Mouse (Mus musculus): ENCODE data around the gene Tex2.
"Not testable (repeated sequence)": the region's sequence is repeated elsewhere in the genome, so short reads cannot be mapped to it uniquely, and the experiment has no call there.

Gene Tex2

GRCm38 (mm10) chr11:106511236-106512005 is 101.8 kb downstream of the Tex2 start:
- DNase-seq (ENCODE audit: low spot score in 2 of 2) = no peak

DNA sequence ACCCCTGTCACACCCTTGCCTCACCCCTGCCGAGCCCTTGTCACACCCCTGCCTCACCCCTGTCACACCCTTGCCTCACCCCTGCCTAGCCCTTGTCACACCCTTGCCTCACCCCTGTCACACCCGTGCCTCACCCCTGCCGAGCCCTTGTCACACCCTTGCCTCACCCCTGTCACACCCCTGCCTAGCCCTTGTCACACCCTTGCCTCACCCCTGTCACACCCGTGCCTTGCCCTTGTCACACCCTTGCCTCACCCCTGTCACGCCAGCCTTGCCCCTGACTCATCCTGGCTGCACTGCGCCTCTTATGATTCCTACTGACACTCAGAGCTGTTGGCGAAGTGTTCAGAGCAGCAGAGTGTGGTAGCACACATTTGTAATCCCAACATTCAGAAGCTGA is 105.6 kb downstream of the Tex2 start:
- no peak for DNase-seq (ENCODE audit: low spot score in 2 of 2)

- DNase-seq (ENCODE audit: low spot score in 2 of 2) = no peak
Observed at GRCm38 (mm10) chr11:106506211-106506610, 107.0 kb downstream of the Tex2 start.

GRCm38 (mm10) chr11:106504129-106504528 is 109.1 kb downstream of the Tex2 start:
- DNase-seq (ENCODE audit: low spot score in 2 of 2) = no peak

GRCm38 (mm10) chr11:106503425-106503717 is 109.9 kb downstream of the Tex2 start:
- no peak for DNase-seq (ENCODE audit: low spot score in 2 of 2)

GRCm38 (mm10) chr11:106502631-106503424 is 110.4 kb downstream of the Tex2 start:
- no peak for DNase-seq (ENCODE audit: low spot score in 2 of 2)

- DNase-seq (ENCODE audit: low spot score in 2 of 2) = no peak
Observed at GRCm38 (mm10) chr11:106502159-106502505, 111.1 kb downstream of the Tex2 start.

DNA sequence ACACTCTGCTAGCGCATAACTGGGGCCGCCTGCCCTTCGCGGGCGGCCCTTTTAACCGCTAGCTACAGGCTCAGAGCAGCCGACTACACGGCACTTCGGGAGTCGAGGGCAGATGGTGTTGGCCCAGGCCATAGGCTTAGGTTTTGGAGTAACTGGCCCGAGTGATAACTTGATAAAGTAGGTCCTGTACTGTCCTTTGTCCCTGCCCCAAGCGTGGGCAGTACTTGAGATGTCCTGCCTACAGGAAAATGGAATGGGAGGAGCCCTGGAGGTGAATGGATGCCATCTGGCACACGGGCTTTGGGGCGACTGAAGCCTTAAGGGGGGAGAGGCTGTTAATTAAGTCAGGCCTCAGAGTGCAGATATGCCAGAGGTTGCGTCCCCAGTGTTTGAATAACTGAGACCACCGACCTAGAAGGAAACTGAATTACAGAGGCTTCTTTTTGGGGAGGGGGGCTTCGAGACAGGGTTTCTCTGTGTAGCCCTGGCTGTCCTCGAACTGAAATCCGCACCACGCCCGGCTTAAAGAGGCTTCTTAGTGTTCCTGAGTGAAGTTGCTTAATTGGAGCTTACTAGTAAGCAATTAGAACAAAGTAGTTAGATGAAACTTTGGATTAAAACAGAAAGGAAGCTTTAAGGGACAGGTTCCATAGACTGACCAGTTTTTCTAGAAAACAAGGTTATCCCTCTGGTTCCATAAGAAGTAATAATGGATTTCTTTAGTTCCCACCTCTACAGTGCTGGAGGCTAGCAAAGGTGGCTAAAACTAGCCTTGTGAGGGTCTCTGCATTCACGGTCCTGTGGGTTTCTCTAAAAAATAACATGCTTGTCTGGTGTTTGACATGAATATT is 111.7 kb downstream of the Tex2 start:
- peak in 1 of 2 experiments; percentile 40 for DNase-seq (ENCODE audit: low spot score in 2 of 2)

DNA sequence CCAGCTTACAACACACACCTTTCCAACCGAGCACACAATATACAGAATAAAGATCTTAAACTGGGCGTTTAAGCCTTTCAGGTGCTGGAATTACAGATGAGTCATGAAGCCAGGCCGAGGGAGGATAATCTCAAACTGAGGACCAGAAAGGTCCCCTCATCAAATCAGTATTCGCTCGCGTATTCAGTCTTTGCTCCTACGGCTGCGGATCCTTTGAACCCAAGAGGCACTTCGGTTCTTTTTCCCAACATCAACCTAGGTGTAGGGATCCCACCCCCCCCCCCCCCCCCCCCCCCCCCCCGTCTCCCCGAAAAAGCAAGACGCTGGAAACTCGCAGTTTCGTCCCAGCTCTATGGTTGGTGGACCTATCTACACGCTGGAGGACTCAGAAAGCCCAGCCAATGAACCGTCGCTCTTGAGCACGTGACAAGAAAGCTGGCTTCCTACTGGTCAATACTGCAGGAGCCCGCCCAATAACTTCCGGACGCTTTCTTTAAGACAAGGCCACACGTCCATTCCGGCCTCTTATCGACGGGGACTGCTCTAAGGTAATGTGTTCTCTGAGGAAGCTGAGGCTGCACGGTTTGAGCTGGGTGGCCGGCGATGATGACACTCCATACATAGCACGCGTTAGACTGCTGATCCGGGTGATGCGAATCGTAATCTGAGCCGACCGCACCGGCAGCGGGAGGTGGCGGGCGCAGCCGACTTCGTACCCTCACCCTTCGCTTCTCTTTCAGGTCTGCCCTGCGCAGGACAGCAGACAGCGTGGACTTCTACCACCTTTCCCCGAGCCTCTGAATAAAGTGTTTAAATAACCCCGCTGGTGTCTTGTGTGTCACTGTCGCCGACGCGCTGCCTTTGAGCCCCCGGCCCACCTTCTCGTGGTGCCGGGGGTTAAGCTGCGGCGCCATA is 112.6 kb downstream of the Tex2 start:
- DNase-seq (ENCODE audit: low spot score in 2 of 2) = peak; percentile 95

DNA sequence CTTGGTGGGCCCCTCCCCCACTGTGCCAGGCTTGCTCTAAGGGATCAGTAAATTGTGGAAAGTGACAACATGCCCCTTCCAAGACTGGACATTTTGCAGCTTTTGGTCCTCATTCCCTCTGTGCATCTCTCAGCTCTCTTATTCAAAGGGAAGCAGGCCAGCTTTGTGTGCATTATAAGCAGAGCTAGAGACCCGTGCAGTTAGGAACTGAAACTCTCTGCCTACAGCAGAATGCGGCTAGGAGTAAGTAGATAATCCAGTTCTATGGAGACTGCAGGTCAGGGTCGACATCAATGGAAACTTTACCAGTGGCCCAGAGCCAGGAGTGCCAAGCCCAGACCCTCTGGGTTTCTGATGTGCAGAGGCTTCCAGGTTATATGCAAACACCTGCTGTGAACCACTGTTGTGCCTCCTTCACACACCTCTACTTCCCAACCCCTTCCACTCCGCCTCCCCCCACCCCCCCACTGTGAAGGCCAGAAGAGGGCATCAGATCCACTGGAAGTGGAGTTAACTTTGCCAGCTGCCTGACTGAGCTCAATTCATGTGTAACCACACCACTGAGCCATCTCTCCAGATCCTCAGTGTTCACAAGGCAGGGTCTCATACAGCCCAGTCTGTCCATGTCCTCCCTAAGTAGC is 114.4 kb downstream of the Tex2 start:
- DNase-seq (ENCODE audit: low spot score in 2 of 2) = no peak

GRCm38 (mm10) chr11:106497926-106498325 is 115.3 kb downstream of the Tex2 start:
- no peak for DNase-seq (ENCODE audit: low spot score in 2 of 2)

DNA sequence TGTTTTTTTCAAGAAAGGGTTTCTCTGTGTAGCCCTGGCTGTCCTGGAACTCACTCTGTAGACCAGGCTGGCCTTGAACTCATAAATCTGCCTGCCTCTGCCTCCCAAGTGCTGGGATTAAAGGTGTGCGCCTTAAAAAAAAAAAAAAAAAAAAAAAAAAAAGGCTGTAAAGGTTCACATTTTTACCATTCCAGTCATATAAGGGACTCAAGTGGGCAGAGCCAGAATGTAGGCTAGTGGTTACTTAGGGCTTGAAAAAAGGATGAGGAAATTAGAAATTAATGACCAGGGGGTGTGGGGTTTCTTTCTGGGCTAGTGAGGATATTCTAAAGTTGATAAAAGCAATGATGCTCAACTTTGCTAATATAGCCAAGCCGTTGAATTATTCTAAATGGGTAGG is 116.2 kb downstream of the Tex2 start:
- not testable (repeated sequence) for DNase-seq (ENCODE audit: low spot score in 2 of 2)

DNA sequence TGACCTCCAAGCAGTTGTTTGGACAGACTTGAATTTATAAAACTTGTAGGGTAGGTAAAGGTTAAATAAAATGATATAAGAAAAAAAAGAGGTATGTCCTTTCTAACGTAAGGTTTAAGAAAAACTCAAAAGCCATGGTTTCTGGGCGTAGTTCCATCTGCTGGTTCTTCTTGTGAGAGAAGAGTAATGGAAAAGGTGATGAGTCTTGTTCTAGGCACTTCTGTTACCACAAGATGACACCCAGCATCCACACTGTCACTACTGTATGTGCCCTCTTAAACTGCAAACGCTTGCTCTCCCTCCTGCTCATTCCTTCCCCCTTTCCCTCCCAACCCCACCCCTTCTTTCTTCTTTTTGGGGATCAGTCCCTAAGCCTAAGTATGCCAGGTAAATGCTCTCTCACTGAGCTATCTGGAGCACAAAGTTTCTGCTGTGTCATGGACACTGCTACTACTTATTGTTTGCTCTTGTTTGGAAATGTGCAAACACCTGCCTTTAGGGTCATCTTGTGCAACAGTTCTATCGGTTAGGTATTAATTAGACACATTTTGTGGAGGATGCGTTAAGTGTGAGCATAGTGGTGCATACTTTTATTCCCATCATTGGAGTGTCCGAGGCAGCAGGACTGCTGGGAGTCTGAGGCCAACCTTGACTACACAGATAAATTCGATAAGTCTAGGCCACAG is 120.1 kb downstream of the Tex2 start:
- DNase-seq (ENCODE audit: low spot score in 2 of 2) = no peak

- DNase-seq (ENCODE audit: low spot score in 2 of 2) = peak; percentile 62 to 66
Observed at GRCm38 (mm10) chr11:106491393-106491792, 121.8 kb downstream of the Tex2 start.

DNA sequence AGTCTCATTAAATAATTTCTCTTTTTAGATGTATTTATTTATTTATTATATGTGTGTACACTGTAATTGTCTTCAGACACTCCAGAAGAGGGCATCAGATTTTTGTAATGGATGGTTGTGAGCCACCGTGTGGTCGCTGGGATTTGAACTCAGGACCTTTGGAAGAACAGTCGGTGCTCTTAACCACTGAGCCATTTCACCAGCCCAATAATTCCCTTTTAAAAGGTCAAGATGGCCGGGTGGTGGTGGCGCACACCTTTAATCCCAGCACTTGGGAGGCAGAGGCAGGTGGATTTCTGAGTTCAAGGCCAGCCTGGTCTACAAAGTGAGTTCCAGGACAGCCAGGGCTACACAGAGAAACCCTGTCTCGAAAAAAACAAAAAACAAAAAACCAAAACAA is 122.6 kb downstream of the Tex2 start:
- not testable (repeated sequence) for DNase-seq (ENCODE audit: low spot score in 2 of 2)

DNA sequence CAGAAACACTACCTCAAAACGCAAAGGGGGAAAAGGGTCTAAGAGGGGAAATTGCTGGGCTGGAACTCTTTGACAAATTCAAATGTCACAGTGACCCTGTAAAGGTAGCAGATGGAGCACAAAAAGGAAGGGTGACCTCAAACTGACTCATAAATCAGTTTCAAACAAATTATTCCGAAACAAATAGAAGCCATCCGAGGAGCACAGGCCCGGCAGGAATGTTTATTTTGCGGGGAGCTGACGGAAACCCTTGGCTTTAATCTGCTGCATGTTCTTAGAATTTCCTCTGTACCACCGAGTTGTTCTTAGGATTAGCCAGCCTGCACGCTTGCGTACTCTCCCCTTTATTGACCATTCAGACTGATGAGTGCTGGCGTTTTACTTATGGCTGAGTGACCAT is 123.2 kb downstream of the Tex2 start:
- no peak for DNase-seq (ENCODE audit: low spot score in 2 of 2)

GRCm38 (mm10) chr11:106489036-106489693 is 124.1 kb downstream of the Tex2 start:
- no peak for DNase-seq (ENCODE audit: low spot score in 2 of 2)

DNA sequence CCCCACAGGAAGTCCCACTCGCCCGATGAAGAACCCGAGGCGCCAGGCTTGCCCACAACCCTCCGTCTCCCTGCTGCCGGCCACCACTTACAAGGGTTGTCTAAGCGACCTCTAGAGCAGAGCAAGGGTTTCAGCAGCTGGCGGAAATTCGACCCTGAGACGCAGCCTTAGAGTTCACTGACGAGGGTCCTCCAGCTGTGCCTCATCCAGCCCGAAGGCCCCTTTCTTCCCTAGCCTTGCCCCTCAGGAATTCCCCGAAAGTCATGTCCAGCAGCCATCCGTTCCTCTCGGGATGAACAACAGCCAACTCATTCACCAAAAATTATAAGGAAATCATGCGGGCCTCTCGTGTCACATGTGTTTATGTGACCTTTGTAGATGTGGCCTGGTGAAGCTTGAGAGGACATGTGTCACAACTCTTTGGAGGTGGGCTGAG is 125.1 kb downstream of the Tex2 start:
- no peak for DNase-seq (ENCODE audit: low spot score in 2 of 2)

DNA sequence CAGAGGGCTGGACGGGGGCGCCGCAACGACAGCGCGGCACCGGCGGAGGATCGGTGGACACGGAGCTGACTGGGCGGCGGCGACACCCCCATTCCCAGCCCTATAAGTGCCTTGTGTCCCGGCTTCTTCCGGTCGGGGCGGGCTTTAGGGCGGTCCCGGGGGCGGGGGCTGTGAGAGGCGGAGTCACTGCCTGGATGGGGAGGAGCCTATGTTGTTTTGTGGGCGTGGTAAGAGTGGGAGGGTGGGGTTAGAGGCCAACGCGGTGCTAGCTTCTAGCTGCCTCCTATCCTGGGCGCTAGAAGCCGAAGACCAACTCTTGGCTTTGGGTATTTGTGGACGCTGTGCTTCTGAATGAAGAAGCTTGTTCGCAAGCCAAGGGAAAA is 125.5 kb downstream of the Tex2 start, which contains the start of gene Ern1:
Gene Ern1, minus strand, starts transcription at position 120 of the 383 bp plus-strand sequence.
- peak; percentile 97 to 98 for DNase-seq (ENCODE audit: low spot score in 2 of 2)
